Mouse (Mus musculus): Measurements from ENCODE around the gene Strn3.
"Not testable (repeated sequence)": the region's sequence is repeated elsewhere in the genome, so short reads cannot be mapped to it uniquely, and the experiment has no call there.

Strn3 gene

GRCm38 (mm10) chr12:51621161-51621560, 70.5 kb downstream of the Strn3 start:
- in situ Hi-C loops (cut with MboI; ENCODE audit: low sequenced_read_pairs) = loop anchor here (25.0 kb wide), 1 partner anchor 209 kb away; no protein-coding TSS in a partner anchor

- in situ Hi-C loops (cut with MboI; ENCODE audit: low sequenced_read_pairs) = loop anchor here (25.0 kb wide), 1 partner anchor 208 kb away; no protein-coding TSS in a partner anchor
Measured at GRCm38 (mm10) chr12:51620572-51620971, 71.1 kb downstream of the Strn3 start.

- in situ Hi-C loops (cut with MboI; ENCODE audit: low sequenced_read_pairs) = loop anchor here (25.0 kb wide), 1 partner anchor 200 kb away; no protein-coding TSS in a partner anchor
Measured at GRCm38 (mm10) chr12:51612361-51612760, 79.3 kb downstream of the Strn3 start.

GRCm38 (mm10) chr12:51606138-51606537, 85.6 kb downstream of the Strn3 start:
- in situ Hi-C loops (cut with MboI; ENCODE audit: low sequenced_read_pairs) = loop anchor here (25.0 kb wide), 1 partner anchor 194 kb away; no protein-coding TSS in a partner anchor

- in situ Hi-C loops (cut with MboI; ENCODE audit: low sequenced_read_pairs) = loop anchor here (25.0 kb wide), 1 partner anchor 191 kb away; no protein-coding TSS in a partner anchor
Measured at GRCm38 (mm10) chr12:51603306-51603705, 88.4 kb downstream of the Strn3 start.

GRCm38 (mm10) chr12:51594030-51594470, 97.6 kb downstream of the Strn3 start:
- in situ Hi-C loops (cut with MboI; ENCODE audit: low sequenced_read_pairs) = no loop called here

GRCm38 (mm10) chr12:51593229-51594029, 98.3 kb downstream of the Strn3 start, which contains the start of gene Coch:
Gene Coch (plus strand): TSS chr12:51593341.
- in situ Hi-C loops (cut with MboI; ENCODE audit: low sequenced_read_pairs) = no loop called here

GRCm38 (mm10) chr12:51592888-51593228, 98.8 kb downstream of the Strn3 start:
- in situ Hi-C loops (cut with MboI; ENCODE audit: low sequenced_read_pairs) = no loop called here

GRCm38 (mm10) chr12:51591921-51592320, 99.8 kb downstream of the Strn3 start:
- in situ Hi-C loops (cut with MboI; ENCODE audit: low sequenced_read_pairs) = no loop called here

GRCm38 (mm10) chr12:51589263-51589662, 102.4 kb downstream of the Strn3 start:
- in situ Hi-C loops (cut with MboI; ENCODE audit: low sequenced_read_pairs) = no loop called here

- in situ Hi-C loops (cut with MboI; ENCODE audit: low sequenced_read_pairs) = not testable (repeated sequence)
Measured at GRCm38 (mm10) chr12:51577816-51578215, 113.9 kb downstream of the Strn3 start.

GRCm38 (mm10) chr12:51572651-51573050, 119.0 kb downstream of the Strn3 start:
- in situ Hi-C loops (cut with MboI; ENCODE audit: low sequenced_read_pairs) = no loop called here

GRCm38 (mm10) chr12:51569944-51570343, 121.8 kb downstream of the Strn3 start:
- in situ Hi-C loops (cut with MboI; ENCODE audit: low sequenced_read_pairs) = no loop called here

- in situ Hi-C loops (cut with MboI; ENCODE audit: low sequenced_read_pairs) = no loop called here
Measured at GRCm38 (mm10) chr12:51569472-51569871, 122.2 kb downstream of the Strn3 start.

- in situ Hi-C loops (cut with MboI; ENCODE audit: low sequenced_read_pairs) = no loop called here
Measured at GRCm38 (mm10) chr12:51567225-51567624, 124.5 kb downstream of the Strn3 start.

GRCm38 (mm10) chr12:51561416-51561815, 130.3 kb downstream of the Strn3 start:
- in situ Hi-C loops (cut with MboI; ENCODE audit: low sequenced_read_pairs) = no loop called here
